Mouse (Mus musculus) CH12.LX (cell line): ENCODE measurements around the gene Ginm1.
A peak's percentile ranks its signal among the peaks of the same experiment; 100 is the strongest.

Source experiments
- CHD1 ChIP-seq: IDR thresholded peaks from 2 replicates; pipeline ENCODE4 v1.6.1; 2012; ENCODE audit warnings: low read depth, low read length, improper control_type of control experiment, inconsistent platforms
- CTCF ChIP-seq, 2 experiments: IDR thresholded peaks in 1 of 2; conservative IDR thresholded peaks in 1 of 2; 2 replicates each; pipeline ENCODE4 v1.5.1; 2011 to 2012; ENCODE audit warnings: low read depth in 2 of 2, low read length in 2 of 2, improper control_type of control experiment in 1 of 2, inconsistent platforms in 1 of 2, mild to moderate bottlenecking in 1 of 2, moderate library complexity in 1 of 2
- EP300 ChIP-seq: IDR thresholded peaks from 2 replicates; pipeline ENCODE4 v1.6.1; 2011; ENCODE audit warnings: low read length, improper control_type of control experiment
- HCFC1 ChIP-seq: IDR thresholded peaks from 2 replicates; pipeline ENCODE4 v1.6.1; 2012; ENCODE audit warnings: low read depth, mild to moderate bottlenecking, inconsistent platforms, low read length, improper control_type of control experiment
- KAT2A ChIP-seq: IDR thresholded peaks from 2 replicates; pipeline ENCODE4 v1.6.1; 2012; ENCODE audit warnings: low read length, improper control_type of control experiment, inconsistent platforms; ENCODE audit not compliant: insufficient replicate concordance
- MAX ChIP-seq: IDR thresholded peaks from 2 replicates; pipeline ENCODE4 v1.6.1; 2011; ENCODE audit warnings: low read length, improper control_type of control experiment
- MEF2A ChIP-seq: IDR thresholded peaks from 2 replicates; pipeline ENCODE4 v1.6.1; 2014; ENCODE audit warnings: low read depth, mild to moderate bottlenecking, inconsistent platforms, low read length, improper control_type of control experiment, borderline replicate concordance
- POLR2A ChIP-seq: IDR thresholded peaks from 2 replicates; pipeline ENCODE4 v1.6.1; 2011; ENCODE audit warnings: low read depth, mild to moderate bottlenecking, improper control_type of control experiment, low read length
- TBP ChIP-seq: conservative IDR thresholded peaks from 2 replicates; pipeline ENCODE4 v1.6.1; 2011; ENCODE audit warnings: low read depth, low read length, improper control_type of control experiment
- USF1 ChIP-seq: IDR thresholded peaks from 2 replicates; pipeline ENCODE4 v1.6.1; 2014; ENCODE audit warnings: low read depth, mild to moderate bottlenecking, inconsistent platforms, low read length, improper control_type of control experiment
- ZC3H11A ChIP-seq: IDR thresholded peaks from 2 replicates; pipeline ENCODE4 v1.6.1; 2012; ENCODE audit warnings: low read depth, mild to moderate bottlenecking, inconsistent platforms, low read length, improper control_type of control experiment
- ZKSCAN1 ChIP-seq: IDR thresholded peaks from 2 replicates; pipeline ENCODE4 v1.6.1; 2012; ENCODE audit warnings: low read depth, inconsistent platforms, low read length, improper control_type of control experiment, borderline replicate concordance
- ZMIZ1 ChIP-seq: IDR thresholded peaks from 2 replicates; pipeline ENCODE4 v1.6.1; 2012; ENCODE audit warnings: low read depth, mild to moderate bottlenecking, inconsistent platforms, low read length, improper control_type of control experiment
- ZNF384 ChIP-seq: IDR thresholded peaks from 2 replicates; pipeline ENCODE4 v1.6.1; 2012; ENCODE audit warnings: low read depth, low read length, improper control_type of control experiment, inconsistent platforms

GRCm38 (mm10) chr10:7818676-7819075, 26.1 kb upstream of the Ginm1 start:
- no peak for TF ChIP-seq POLR2A
- no peak for TF ChIP-seq CTCF (conservative IDR thresholded peaks at IDR 0.05 in 1 of 2, IDR thresholded peaks at IDR 0.05 in 1 of 2; ENCODE audit: low read depth in 2 of 2, low read length in 2 of 2)
- no peak for TF ChIP-seq HCFC1
- peak; percentile 55; the same call in 1 of the 2 replicates for TF ChIP-seq EP300
- no peak for TF ChIP-seq KAT2A
- no peak for TF ChIP-seq TBP
- no peak for TF ChIP-seq ZMIZ1
- no peak for TF ChIP-seq MAX
- TF ChIP-seq USF1, result no peak
- TF ChIP-seq MEF2A, result peak; percentile 40
- no peak for TF ChIP-seq ZC3H11A
- TF ChIP-seq ZNF384, result no peak
- no peak for TF ChIP-seq ZKSCAN1
- TF ChIP-seq CHD1, result no peak
